Mouse (Mus musculus) hindbrain, postnatal 0 days (tissue): ENCODE measurements around the gene Snd1. TPM values are rescaled to one million over a fixed set of nuclear protein-coding genes. Genes with fewer than 3 reads are reported as not detected.

Experiments
- ATAC-seq: fragments of 200-750 bp; cut with Nextera tagmentation; 2 replicates; pipeline ENCODE4 v1.8.0; 2017; ENCODE audit warnings: mild to moderate bottlenecking, moderate TSS enrichment, moderate library complexity
- DNase-seq: peaks from one replicate; pipeline ENCODE4 v3.0.0-alpha.2; 2015; ENCODE audit warnings: low spot score
- H3K27ac ChIP-seq: fragments of 300-500 bp; sonication (generic); 2 replicates; pipeline ENCODE4 v1.5.1; 2014; ENCODE audit warnings: mild to moderate bottlenecking
- H3K27me3 ChIP-seq: fragments of 300-500 bp; sonication (generic); 2 replicates; pipeline ENCODE4 v1.6.1; 2014; ENCODE audit warnings: low read length, mixed read lengths; ENCODE audit not compliant: insufficient read depth
- H3K36me3 ChIP-seq: fragments of 300-500 bp; sonication (generic); 2 replicates; pipeline ENCODE4 v1.6.1; 2014; ENCODE audit warnings: low read length, mixed read lengths; ENCODE audit not compliant: insufficient read depth
- H3K4me1 ChIP-seq: fragments of 300-500 bp; sonication (generic); 2 replicates; pipeline ENCODE4 v1.6.1; 2014; ENCODE audit warnings: antibody characterized with exemption, low read length, mixed read lengths; ENCODE audit not compliant: insufficient read depth
- H3K4me2 ChIP-seq: fragments of 300-500 bp; sonication (generic); 2 replicates; pipeline ENCODE4 v1.6.1; 2014; ENCODE audit warnings: low read depth, mild to moderate bottlenecking, low read length, moderate library complexity, mixed read lengths
- H3K4me3 ChIP-seq: fragments of 300-500 bp; sonication (generic); 2 replicates; pipeline ENCODE4 v1.5.1; 2014; ENCODE audit warnings: low read length
- H3K9ac ChIP-seq: fragments of 300-500 bp; sonication (generic); replicated peaks from 2 replicates; pipeline ENCODE4 v1.6.1; 2014; ENCODE audit warnings: mild to moderate bottlenecking, low read length, moderate library complexity, mixed read lengths
- H3K9me3 ChIP-seq: fragments of 300-500 bp; sonication (generic); 2 replicates; pipeline ENCODE4 v1.6.1; 2016; ENCODE audit warnings: low read length, mixed read lengths
- CTCF ChIP-seq: IDR thresholded peaks from 2 replicates; pipeline ENCODE4 v1.5.1; 2016; ENCODE audit warnings: antibody characterized with exemption, control low read depth, low read depth
- WGBS: fragments of 180-500 bp; shearing (Covaris S2); extraction: QIAGEN DNeasy Blood & Tissue Kit; methylation state at CpG from one replicate; pipeline ENCODE4 v1.1.7; 2014; 5-methylcytosine and 5-hydroxymethylcytosine counted together
- polyA plus RNA-seq: library from polyadenylated mRNA; unstranded; fragments of >200 nt; fragmentation: Nextera tagmentation; extraction: Ambion mirVana; gene quantifications from 2 replicates; pipeline ENCODE4 v1.2.1, GENCODE M21; 2015
- total RNA-seq: library from RNA; depleted of rRNA; stranded (reverse); fragments of >200 nt; gene quantifications from 2 replicates; pipeline ENCODE4 v1.2.3, GENCODE M21; 2014

Snd1 gene
- total and polyA plus RNA-seq, 2 experiments from 2014 or later: 67.6 to 85.5 TPM

DNA sequence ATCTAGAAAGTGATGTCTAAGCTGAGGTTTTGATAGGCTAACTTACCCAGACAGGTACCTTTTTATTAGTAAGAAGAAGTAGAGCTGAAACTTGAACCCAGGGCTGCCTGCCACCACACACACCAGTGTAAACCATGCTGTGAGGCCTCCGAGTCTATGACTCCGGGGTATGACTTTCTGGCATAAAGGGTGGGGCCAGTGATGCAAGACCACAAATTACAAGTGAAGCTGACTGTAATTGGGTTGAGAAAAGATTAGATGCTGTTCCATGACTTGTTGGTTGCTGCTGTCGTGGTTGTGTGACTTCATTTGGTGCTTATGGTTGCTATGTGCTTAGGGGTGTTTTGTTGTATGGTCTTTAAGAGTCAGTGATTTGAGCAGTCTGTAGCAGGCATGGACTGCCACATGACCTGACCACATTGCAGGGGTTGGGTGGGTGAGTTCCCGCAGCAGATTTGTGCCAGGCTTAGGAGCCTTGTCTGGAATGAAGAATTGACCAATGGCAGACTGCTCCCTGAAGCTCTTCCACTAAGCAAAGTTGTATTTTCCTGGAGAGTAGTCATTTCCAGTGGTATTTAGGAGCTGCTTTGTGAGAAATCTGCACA lies 7.9 kb downstream of the Snd1 start:
- H3K9me3 ChIP-seq: no peaks in the 10 kb centered on the region
- ATAC-seq (no peak), DNase-seq (no peak)
- no peak for TF ChIP-seq CTCF
- H3K4me3 ChIP-seq: no peak overlapping the region
- H3K27me3 ChIP-seq: no peaks in the 10 kb centered on the region
- H3K4me2 ChIP-seq: no peak overlapping the region
- 79% methylated on average over 4 of the region's 4 CpGs for WGBS
- H3K9ac ChIP-seq: no peak overlapping the region
- no peak overlapping the region for H3K27ac ChIP-seq
- no peaks in the 10 kb centered on the region for H3K36me3 ChIP-seq
- H3K4me1 ChIP-seq: peaks cover 8% of the 10 kb centered on the region; the same call in 1 of the 2 replicates

DNA sequence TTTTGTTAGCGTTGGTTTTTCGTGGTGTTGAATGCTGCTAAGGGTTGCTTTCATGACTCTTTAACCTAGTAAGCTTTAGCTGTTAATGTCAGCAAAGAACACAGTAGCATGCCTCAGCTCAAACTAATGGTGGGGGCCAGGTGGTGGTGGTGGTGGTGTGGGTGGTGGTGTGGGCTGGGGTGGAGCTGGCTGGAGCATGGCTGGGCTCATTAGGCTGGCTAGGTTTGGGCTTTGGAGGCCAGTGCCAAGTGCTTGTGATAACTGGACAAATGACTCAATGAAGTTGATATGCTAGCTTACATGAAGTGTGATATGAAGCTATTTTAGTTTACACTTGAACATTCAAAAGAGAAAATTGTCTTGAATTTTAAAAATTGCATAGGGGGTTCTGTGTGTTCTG lies 11.1 kb downstream of the Snd1 start:
- no peak overlapping the region for H3K4me2 ChIP-seq
- H3K27ac ChIP-seq: no peak overlapping the region
- no peak for TF ChIP-seq CTCF
- H3K9me3 ChIP-seq: no peaks in the 10 kb centered on the region
- ATAC-seq (no peak), DNase-seq (no peak)
- WGBS: 87% methylated on average over 2 of the region's 2 CpGs
- 0 out of 2 replicates have a peak, but pooled peaks cover 3% of the 10 kb centered on the region for H3K36me3 ChIP-seq
- no peaks in the 10 kb centered on the region for H3K27me3 ChIP-seq
- H3K9ac ChIP-seq: no peak overlapping the region
- peaks cover 7% of the 10 kb centered on the region; the same call in 1 of the 2 replicates for H3K4me1 ChIP-seq
- no peak overlapping the region for H3K4me3 ChIP-seq

DNA sequence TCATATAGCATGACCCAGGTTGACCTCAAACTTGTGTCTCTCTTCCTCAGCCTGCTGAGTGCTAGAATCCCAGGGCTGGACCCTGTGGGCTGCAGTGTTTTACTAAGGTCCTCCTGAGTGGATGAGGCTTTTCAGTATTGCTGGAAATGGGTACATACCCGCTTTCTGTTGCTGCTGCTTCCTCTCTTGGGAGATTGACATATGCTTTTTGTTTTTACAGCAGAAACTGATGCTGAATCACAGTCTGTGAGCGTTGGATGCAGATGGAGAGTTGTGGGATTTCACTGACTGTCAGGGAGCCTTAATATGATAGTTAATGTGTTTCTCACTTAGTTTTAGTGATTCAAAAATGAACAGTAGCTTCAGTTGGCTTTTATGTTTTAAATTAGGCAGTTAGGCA lies 11.5 kb downstream of the Snd1 start:
- H3K27me3 ChIP-seq: no peaks in the 10 kb centered on the region
- no peak for DNase-seq
- no peak overlapping the region for H3K4me3 ChIP-seq
- no peak for TF ChIP-seq CTCF
- H3K9ac ChIP-seq: no peak overlapping the region
- no peak overlapping the region for H3K4me2 ChIP-seq
- 0 out of 2 replicates have a peak, but pooled peaks cover 3% of the 10 kb centered on the region for H3K36me3 ChIP-seq
- no peak overlapping the region for H3K27ac ChIP-seq
- WGBS: 78% methylated on average over 2 of the region's 2 CpGs
- peaks cover 3% of the 10 kb centered on the region; the same call in 1 of the 2 replicates for H3K4me1 ChIP-seq
- no peak for ATAC-seq
- no peaks in the 10 kb centered on the region for H3K9me3 ChIP-seq

DNA sequence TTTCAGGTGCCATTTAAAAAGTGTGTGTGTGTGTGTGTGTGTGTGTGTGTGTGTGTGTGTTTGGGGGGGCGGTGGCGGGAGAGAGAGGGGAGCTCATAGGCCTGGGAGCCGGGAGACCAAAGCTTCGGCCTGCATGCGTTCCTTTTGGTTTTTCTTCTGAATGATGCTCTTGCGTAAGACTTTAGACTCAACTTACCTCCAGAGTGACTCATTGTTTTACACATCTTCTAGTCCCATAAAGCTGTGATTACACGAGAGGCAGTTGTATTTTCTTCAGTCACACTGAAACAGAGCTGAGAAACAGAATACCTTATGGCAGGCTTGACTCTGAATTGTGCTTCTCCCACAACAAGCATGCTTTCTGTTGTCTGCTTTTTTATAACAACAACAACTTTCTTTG lies 12.0 kb downstream of the Snd1 start:
- no peak overlapping the region for H3K27ac ChIP-seq
- H3K9ac ChIP-seq: no peak overlapping the region
- TF ChIP-seq CTCF: no peak
- 95% methylated on average over 7 of the region's 7 CpGs for WGBS
- no peak for ATAC-seq
- no peak overlapping the region for H3K4me3 ChIP-seq
- no peak overlapping the region for H3K4me2 ChIP-seq
- no peak for DNase-seq
- no peaks in the 10 kb centered on the region for H3K4me1 ChIP-seq
- no peaks in the 10 kb centered on the region for H3K27me3 ChIP-seq
- no peaks in the 10 kb centered on the region for H3K9me3 ChIP-seq
- H3K36me3 ChIP-seq: 0 out of 2 replicates have a peak, but pooled peaks cover 3% of the 10 kb centered on the region

DNA sequence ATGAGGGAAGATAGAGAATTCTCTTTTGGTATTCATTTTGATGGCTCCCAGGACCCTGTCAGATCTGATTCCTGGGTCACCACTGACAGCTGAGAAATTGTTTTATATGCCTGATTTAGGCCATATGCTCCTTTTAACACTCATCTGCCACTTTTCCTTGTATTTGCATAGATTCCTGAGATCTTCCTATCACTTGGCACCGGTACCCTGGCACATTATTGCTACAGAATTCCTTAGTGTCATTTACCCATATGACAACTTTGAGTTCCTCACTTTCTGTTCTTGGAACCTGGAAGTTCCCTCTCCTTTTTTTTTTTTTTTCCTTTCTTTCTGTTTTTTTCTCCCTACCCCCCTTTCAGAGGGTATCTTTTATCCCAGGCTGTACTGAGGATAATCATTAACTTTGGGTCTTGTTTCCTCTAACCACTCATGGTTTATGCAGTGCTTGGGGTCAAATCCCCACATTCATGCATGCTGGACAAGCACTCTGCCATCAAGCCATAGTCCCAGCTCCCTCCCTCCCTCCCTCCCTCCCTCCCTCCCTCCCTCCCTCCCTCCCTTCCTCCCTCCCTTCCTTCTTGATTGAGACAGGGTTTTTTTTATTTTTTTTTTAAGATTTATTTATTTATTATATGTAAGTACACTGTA lies 13.4 kb downstream of the Snd1 start:
- Histone ChIP-seq H3K4me3 (no peak overlapping the region), H3K27ac (no peak overlapping the region), H3K9ac (no peak overlapping the region), H3K36me3 (0 out of 2 replicates have a peak, but pooled peaks cover 3% of the 10 kb centered on the region), H3K27me3 (no peaks in the 10 kb centered on the region), H3K4me2 (no peak overlapping the region), H3K4me1 (no peaks in the 10 kb centered on the region), H3K9me3 (no peaks in the 10 kb centered on the region)
- no peak for DNase-seq
- 73% methylated on average over 1 of the region's 1 CpGs for WGBS
- TF ChIP-seq CTCF: no peak
- ATAC-seq: no peak

DNA sequence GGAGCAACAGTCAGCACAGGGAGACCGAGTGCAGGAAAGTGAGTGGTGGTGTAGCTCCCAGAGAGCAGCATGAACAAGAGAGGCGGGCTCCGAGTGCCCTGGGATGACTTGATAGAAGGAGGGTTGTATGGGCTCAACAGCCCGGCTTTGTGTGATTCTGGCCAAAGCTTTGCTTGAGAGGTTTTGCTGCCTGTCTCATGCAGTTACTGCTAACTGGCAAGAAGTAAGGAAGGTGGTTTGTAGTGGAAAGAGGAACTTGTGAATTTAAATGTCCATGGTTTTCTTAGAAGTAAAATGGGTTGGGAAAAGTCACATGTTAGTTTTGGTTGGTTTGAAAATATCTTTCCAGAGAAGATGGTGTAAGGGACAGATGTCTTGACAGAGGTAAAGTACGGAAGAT lies 15.7 kb downstream of the Snd1 start:
- Histone ChIP-seq H3K9me3 (no peaks in the 10 kb centered on the region), H3K27me3 (no peaks in the 10 kb centered on the region), H3K27ac (no peak overlapping the region), H3K36me3 (0 out of 2 replicates have a peak, but pooled peaks cover 3% of the 10 kb centered on the region), H3K4me3 (no peak overlapping the region), H3K4me1 (no peaks in the 10 kb centered on the region), H3K9ac (no peak overlapping the region), H3K4me2 (no peak overlapping the region)
- TF ChIP-seq CTCF: no peak
- ATAC-seq: no peak
- 85% methylated on average over 5 of the region's 5 CpGs for WGBS
- DNase-seq: no peak

DNA sequence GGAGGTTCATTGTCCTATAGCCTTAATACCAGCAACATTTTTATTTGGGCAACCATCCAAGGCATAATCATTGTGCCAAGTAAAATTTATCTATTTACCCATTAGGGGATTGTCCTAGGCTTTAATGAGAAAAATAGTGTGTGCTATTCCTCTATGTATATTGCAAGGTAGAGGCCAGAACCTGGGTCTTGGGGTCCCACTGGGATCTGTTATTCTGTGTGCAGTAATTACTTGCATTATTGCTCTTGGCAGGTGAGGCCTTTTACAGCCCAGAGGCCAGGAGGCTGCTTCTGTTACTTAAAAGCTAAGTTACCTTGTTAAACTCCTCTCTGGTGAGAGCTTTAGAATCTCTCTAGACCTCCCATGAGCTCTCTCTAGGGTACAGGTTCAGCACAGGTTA lies 16.3 kb downstream of the Snd1 start:
- Histone ChIP-seq H3K4me3 (no peak overlapping the region), H3K9me3 (no peaks in the 10 kb centered on the region), H3K27me3 (no peaks in the 10 kb centered on the region), H3K4me2 (no peak overlapping the region), H3K9ac (no peak overlapping the region), H3K36me3 (0 out of 2 replicates have a peak, but pooled peaks cover 3% of the 10 kb centered on the region), H3K27ac (no peak overlapping the region), H3K4me1 (no peaks in the 10 kb centered on the region)
- ATAC-seq (no peak), DNase-seq (no peak)
- TF ChIP-seq CTCF: no peak
